Mouse (Mus musculus): ENCODE results near the gene Pla2g2f. TPM values are rescaled to one million over a fixed set of nuclear protein-coding genes. Genes with fewer than 3 reads are reported as not detected.

Gene Pla2g2f
- polyA plus RNA-seq, 1 experiment from 2014 or later, result not detected

- DNase-seq (ENCODE audit: extremely low spot score, low spot score), result no peak
- no peaks in the 10 kb centered on the region for H3K9me3 ChIP-seq
- H3K4me1 ChIP-seq, result no peaks in the 10 kb centered on the region
- 85% methylated on average over 11 of the region's 11 CpGs for WGBS
- H3K27me3 ChIP-seq (ENCODE audit: poor library complexity, severe bottlenecking), result peaks cover 10% of the 10 kb centered on the region; the same call in 1 of the 2 replicates
- H3K4me3 ChIP-seq, result no peak overlapping the region
- H3K27ac ChIP-seq, result no peak overlapping the region
- H3K36me3 ChIP-seq (replicated peaks), result no peaks in the 10 kb centered on the region
These were observed 48.2 kb downstream of the Pla2g2f start for GRCm38 (mm10) chr4:138709246-138709645.

GRCm38 (mm10) chr4:138708636-138709035 lies 48.8 kb downstream of the Pla2g2f start:
- peaks cover 10% of the 10 kb centered on the region; the same call in 1 of the 2 replicates for H3K27me3 ChIP-seq (ENCODE audit: poor library complexity, severe bottlenecking)
- peak; percentile 56 for DNase-seq (ENCODE audit: extremely low spot score, low spot score)
- H3K4me3 ChIP-seq, result no peak overlapping the region
- WGBS, result 11% methylated on average over 7 of the region's 7 CpGs
- H3K27ac ChIP-seq, result no peak overlapping the region
- no peaks in the 10 kb centered on the region for H3K36me3 ChIP-seq (replicated peaks)
- H3K9me3 ChIP-seq, result no peaks in the 10 kb centered on the region
- peaks cover 3% of the 10 kb centered on the region; the same call in 1 of the 2 replicates for H3K4me1 ChIP-seq

GRCm38 (mm10) chr4:138706620-138707019 lies 50.8 kb downstream of the Pla2g2f start:
- Histone ChIP-seq H3K36me3 (replicated peaks) (no peaks in the 10 kb centered on the region), H3K9me3 (no peaks in the 10 kb centered on the region), H3K4me3 (no peak overlapping the region), H3K27me3 (ENCODE audit: poor library complexity, severe bottlenecking) (peaks cover 23% of the 10 kb centered on the region), H3K4me1 (peaks cover 8% of the 10 kb centered on the region; the same call in 1 of the 2 replicates), H3K27ac (no peak overlapping the region)
- 95% methylated on average over 8 of the region's 8 CpGs for WGBS
- DNase-seq (ENCODE audit: extremely low spot score, low spot score), result no peak

- DNase-seq (ENCODE audit: extremely low spot score, low spot score), result no peak
- 80% methylated on average over 4 of the region's 4 CpGs for WGBS
- H3K36me3 ChIP-seq (replicated peaks), result no peaks in the 10 kb centered on the region
These were observed 53.3 kb downstream of the Pla2g2f start for GRCm38 (mm10) chr4:138704169-138704568.

GRCm38 (mm10) chr4:138703591-138703990 lies 53.8 kb downstream of the Pla2g2f start:
- H3K27ac ChIP-seq, result no peak overlapping the region
- 50% methylated on average over 7 of the region's 7 CpGs for WGBS
- peaks cover 37% of the 10 kb centered on the region for H3K27me3 ChIP-seq (ENCODE audit: poor library complexity, severe bottlenecking)
- DNase-seq (ENCODE audit: extremely low spot score, low spot score), result no peak
- H3K36me3 ChIP-seq (replicated peaks), result no peaks in the 10 kb centered on the region
- peaks cover 15% of the 10 kb centered on the region; the same call in 1 of the 2 replicates for H3K4me1 ChIP-seq
- H3K4me3 ChIP-seq, result no peak overlapping the region
- H3K9me3 ChIP-seq, result no peaks in the 10 kb centered on the region

More at GRCm38 (mm10) chr4:138704169-138704568, 53.3 kb downstream of the Pla2g2f start:
- Histone ChIP-seq H3K4me1 (peaks cover 15% of the 10 kb centered on the region; the same call in 1 of the 2 replicates), H3K27ac (no peak overlapping the region), H3K9me3 (no peaks in the 10 kb centered on the region), H3K4me3 (no peak overlapping the region), H3K27me3 (ENCODE audit: poor library complexity, severe bottlenecking) (peaks cover 35% of the 10 kb centered on the region)

- H3K27me3 ChIP-seq (ENCODE audit: poor library complexity, severe bottlenecking), result peaks cover 43% of the 10 kb centered on the region
- no peaks in the 10 kb centered on the region for H3K36me3 ChIP-seq (replicated peaks)
- 85% methylated on average over 8 of the region's 8 CpGs for whole genome bisulfite sequencing
- H3K4me1 ChIP-seq, result peaks cover 21% of the 10 kb centered on the region
- no peak overlapping the region for H3K4me3 ChIP-seq
- DNase-seq (ENCODE audit: extremely low spot score, low spot score), result no peak
- H3K27ac ChIP-seq, result no peak overlapping the region
- H3K9me3 ChIP-seq, result no peaks in the 10 kb centered on the region
These were observed 54.9 kb downstream of the Pla2g2f start for GRCm38 (mm10) chr4:138702528-138702927.

- Histone ChIP-seq H3K27me3 (ENCODE audit: poor library complexity, severe bottlenecking) (peaks cover 43% of the 10 kb centered on the region), H3K27ac (no peak overlapping the region), H3K9me3 (no peaks in the 10 kb centered on the region), H3K4me1 (peaks cover 26% of the 10 kb centered on the region), H3K4me3 (no peak overlapping the region), H3K36me3 (replicated peaks) (no peaks in the 10 kb centered on the region)
- 97% methylated on average over 2 of the region's 2 CpGs for WGBS
- DNase-seq (ENCODE audit: extremely low spot score, low spot score), result no peak
These were observed 55.4 kb downstream of the Pla2g2f start for GRCm38 (mm10) chr4:138702031-138702430.

- H3K9me3 ChIP-seq, result no peaks in the 10 kb centered on the region
- peaks cover 47% of the 10 kb centered on the region for H3K27me3 ChIP-seq (ENCODE audit: poor library complexity, severe bottlenecking)
- no peak overlapping the region for H3K4me3 ChIP-seq
- H3K4me1 ChIP-seq, result peaks cover 35% of the 10 kb centered on the region
- no peaks in the 10 kb centered on the region for H3K36me3 ChIP-seq (replicated peaks)
- WGBS, result 76% methylated on average over 8 of the region's 8 CpGs
- no peak for DNase-seq (ENCODE audit: extremely low spot score, low spot score)
- no peak overlapping the region for H3K27ac ChIP-seq
These were observed 56.3 kb downstream of the Pla2g2f start for GRCm38 (mm10) chr4:138701111-138701510.

Other genes starting within 250 kb of the Pla2g2f start
- gene Vwa5b1, start 121.7 kb downstream of the Pla2g2f start, polyA plus RNA-seq (2016; fragmentation: Nextera tagmentation; extraction: Ambion mirVana), result 0.17 and 0.43 TPM in 2 replicates
- 0.33 and 0.57 TPM in 2 replicates for gene Pla2g2c, start 32.8 kb downstream of the Pla2g2f start, polyA plus RNA-seq (2016; fragmentation: Nextera tagmentation; extraction: Ambion mirVana)
- gene Ubxn10, start 20.5 kb downstream of the Pla2g2f start, polyA plus RNA-seq (2016; fragmentation: Nextera tagmentation; extraction: Ambion mirVana), result 1.0 and 1.4 TPM in 2 replicates
- 0.15 TPM in 1 of 2 replicates, not detected in the other for gene Pla2g2d, start 18.1 kb upstream of the Pla2g2f start, polyA plus RNA-seq (2016; fragmentation: Nextera tagmentation; extraction: Ambion mirVana)
- 0.66 and 0.86 TPM in 2 replicates for gene Pla2g5, start 105.9 kb upstream of the Pla2g2f start, polyA plus RNA-seq (2016; fragmentation: Nextera tagmentation; extraction: Ambion mirVana)
- gene Gm13030, start 116.3 kb upstream of the Pla2g2f start, polyA plus RNA-seq (2016; fragmentation: Nextera tagmentation; extraction: Ambion mirVana), result not detected in 2 replicates
- not detected in 2 replicates for gene Pla2g2e, start 120.3 kb upstream of the Pla2g2f start, polyA plus RNA-seq (2016; fragmentation: Nextera tagmentation; extraction: Ambion mirVana)
- gene Otud3, start 156.3 kb upstream of the Pla2g2f start, polyA plus RNA-seq (2016; fragmentation: Nextera tagmentation; extraction: Ambion mirVana), result 3.5 TPM in 2 replicates
- not detected in 2 replicates for gene Rnf186, start 209.5 kb upstream of the Pla2g2f start, polyA plus RNA-seq (2016; fragmentation: Nextera tagmentation; extraction: Ambion mirVana)
- gene Tmco4, start 215.3 kb upstream of the Pla2g2f start, polyA plus RNA-seq (2016; fragmentation: Nextera tagmentation; extraction: Ambion mirVana), result 0.90 and 1.0 TPM in 2 replicates

Measured in forebrain, embryonic 10.5 days (tissue).